Mouse (Mus musculus): ENCODE data around the gene Tmem97.
A peak's percentile ranks its signal among the peaks of the same experiment; 100 is the strongest.
"Not testable (repeated sequence)": the region's sequence is repeated elsewhere in the genome, so short reads cannot be mapped to it uniquely, and the experiment has no call there.

Gene Tmem97

DNA sequence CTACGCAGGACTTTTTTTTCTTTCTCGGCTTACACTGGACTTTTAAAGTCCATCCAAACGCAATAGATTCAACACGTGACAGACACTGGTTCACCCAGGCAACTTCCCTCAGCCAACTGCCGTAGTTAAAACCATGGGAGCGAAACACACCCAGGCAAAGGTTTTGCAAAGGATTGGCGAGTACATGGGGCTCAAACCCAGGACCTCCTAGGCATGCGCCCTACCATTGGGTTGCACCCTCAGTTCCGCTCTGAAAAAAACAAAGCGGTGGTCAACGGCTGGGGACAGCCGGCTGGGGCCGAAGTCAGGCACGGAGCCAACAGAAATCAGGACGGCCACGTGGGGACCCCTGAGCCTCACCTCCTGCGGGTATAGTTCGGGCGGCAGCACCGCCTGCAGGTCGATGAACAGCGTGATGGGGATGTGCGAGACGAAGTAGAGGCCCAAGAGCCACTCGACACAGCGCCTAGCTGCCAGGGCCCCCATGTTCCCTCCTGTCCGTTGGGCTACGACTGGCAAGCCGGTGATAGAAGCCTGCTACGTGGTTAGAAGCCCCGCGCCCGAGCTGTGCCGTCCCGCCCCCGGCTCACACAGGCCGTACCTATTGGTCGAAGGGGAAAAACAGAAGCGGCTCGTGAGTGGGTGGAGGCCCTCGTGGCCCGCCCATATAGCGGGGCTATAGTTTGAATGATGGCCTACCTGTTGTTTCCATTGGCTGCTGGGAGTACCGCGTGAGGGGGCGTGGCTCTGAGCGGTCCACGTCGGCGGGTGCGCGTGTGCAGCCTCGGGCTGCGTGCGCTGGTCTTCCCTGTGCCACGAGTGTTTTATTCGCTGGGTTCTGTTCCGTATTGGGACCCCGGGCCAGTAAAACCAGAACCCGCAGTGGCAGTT, at the start of gene Tmem97:
TSS of gene Tmem97 (minus strand) at position 610 of the 891 bp plus-strand sequence.
- peak; percentile 91 to 95 for DNase-seq

DNA sequence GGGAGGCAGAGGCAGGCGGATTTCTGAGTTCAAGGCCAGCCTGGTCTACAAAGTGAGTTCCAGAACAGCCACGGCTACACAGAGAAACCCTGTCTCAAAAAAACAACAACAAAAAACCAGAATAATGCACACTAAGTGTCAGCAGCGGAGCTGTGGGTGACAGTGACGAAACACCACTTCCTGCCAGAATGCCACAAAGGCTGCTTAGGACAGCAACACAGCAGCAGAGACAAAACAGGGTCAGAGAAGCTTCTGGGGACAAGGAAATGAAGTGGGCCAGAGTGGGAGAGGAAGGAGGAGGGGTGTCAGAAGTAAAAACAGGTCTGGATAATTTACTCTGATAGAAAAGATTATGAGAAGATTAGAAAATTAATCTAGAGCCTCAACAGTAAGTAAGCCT, 49.5 kb upstream of the Tmem97 start:
- no peak for DNase-seq

DNA sequence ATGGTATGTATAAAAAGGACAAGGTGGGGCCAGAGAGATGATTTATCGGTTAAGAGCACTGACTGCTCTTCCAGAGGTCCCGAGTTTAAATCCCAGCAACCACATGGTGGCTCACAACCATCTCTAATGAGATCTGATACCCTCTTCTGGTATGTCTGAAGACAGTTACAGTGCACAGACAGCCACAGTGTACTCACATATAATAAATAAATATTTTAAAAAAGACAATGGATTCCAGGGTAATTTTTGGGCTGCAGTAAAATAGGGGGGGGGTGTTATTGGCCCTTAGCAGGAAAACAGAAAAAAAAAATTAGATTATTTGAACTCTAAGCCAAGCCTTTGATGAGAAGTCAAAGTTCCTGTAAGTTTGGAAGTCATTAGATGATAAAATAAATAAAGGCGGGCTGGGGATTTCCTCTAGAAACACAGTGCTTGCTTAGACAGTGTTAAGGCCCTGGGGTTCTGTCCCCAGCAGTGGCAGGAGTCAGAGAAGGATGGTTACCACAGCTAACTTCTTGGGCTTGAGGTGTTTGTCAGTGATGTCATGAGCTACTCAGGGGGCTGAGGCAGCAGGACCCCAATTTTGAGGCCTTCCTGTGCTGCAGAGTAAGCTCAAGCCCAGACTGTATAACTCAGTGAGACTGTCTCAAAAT, 48.3 kb upstream of the Tmem97 start:
- DNase-seq, result no peak

DNA sequence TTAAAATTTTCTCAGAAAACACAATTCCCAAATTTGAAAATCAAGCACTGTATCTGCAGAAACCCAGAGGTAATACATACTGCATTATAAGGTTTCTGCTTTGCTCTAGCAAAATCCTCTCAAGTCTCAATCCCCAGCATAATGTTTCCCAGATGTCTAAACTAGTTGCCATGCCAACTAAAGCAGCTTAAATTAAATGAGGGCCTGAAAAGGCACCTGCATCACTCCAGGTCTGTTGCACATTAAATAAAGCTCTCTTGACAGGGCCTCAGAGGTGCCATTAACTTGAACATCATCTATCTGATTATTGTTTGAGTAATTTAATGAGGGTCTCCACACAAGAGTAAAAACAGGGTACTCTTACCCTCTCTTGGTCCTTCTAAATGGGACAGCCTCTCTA, 46.2 kb upstream of the Tmem97 start:
- no peak for DNase-seq

DNA sequence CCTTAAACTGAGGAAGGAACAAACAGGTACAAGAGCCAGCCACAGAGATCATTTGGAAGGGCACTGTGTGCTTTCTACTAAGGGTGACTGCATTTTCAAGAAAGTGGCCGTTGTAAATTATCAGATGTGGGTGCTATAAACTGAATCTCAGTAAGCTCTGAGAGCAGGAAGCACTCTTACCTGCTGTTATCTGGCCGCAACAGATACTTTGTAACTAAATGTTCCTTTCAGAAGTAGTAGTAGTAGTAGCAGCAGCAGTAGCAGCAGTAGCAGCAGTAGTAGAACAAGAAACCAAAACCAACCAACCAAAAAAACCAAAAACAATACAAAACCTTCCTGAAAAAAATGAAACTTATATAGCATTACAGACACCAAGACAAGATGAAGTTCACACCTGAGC, 45.2 kb upstream of the Tmem97 start:
- DNase-seq, result no peak

DNA sequence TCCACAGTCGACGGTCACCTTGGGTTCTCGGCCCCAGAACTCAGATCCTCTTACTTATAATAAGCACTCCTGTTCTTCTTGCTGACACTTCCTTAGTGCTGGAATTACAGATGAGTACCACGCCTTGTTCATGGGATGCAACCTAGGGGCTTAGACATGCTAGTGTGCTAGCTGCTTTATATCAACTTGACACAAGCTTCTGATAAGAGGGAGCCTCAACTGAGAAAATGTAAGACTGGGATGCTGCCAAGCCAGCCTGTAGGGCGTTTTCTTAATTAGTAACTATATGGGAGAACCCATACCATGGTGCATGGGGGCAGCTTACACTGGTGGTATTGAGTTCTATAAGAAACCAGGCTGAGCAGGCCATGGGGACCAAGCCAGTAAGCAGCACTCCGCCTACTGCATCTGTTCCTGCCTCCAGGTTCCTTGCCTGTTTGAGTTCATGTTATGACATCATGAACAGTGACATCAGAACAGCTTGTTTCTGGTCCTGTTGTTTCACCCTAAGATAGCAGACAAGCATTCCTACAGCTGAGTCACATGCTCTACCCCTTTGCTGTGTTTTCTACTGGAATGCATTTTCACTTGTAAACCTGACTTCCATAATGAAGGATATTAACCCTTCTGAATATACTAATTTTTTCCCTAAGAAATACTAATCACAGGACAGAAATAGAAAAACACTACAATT, 43.8 kb upstream of the Tmem97 start:
- no peak for DNase-seq

DNA sequence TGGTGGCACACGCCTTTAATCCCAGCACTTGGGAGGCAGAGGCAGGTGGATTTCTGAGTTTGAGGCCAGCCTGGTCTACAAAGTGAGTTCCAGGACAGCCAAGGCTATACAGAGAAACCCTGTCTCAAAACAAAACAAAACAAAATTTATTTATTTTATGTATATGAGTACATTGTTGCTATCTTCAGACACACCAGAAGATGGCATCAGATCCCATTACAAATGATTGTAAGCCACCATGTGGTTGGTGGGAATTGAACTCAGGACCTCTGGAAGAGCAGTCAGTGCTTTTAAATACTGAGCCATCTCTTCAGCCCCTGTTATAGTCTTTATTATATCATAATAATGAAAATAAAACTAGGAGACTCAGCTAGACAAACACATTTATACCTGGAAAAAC, 37.1 kb upstream of the Tmem97 start:
- not testable (repeated sequence) for DNase-seq

DNA sequence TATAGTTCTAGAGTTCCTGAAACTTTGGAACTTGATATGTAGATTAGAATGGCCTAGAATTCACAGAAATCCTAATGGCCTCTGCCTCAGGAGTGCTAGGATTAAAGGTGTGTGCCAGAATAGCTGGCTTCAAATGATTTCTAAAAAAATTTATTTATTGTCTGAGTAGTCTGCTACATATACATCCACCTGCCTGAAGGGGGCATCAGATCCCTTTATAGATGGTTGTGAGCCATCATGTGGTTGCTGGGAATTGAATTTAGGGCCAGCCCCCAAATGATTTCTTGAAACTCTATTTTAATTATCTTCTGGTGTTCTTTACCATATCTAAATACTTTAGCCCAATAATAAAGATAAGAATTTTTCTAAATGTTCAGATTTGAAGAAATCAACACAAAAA, 35.5 kb upstream of the Tmem97 start:
- no peak for DNase-seq

DNA sequence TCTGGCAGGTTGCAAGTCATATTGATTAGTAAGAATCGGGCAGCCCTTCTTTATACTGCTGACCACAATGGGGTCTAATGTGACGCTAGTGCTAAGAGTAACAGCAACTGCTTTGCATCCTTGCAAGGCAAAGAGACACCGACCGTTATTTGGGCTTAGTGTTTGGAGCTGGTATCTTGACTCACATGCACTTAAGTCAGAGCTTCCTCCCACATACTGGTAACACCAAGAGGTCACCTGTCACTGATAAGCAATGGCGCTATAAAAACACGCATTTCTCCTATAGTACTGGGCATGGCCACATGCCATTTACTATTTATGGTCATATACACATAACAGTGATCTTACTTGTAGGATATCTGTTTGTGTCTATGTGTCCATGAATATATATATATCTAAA, 32.3 kb upstream of the Tmem97 start:
- DNase-seq, result no peak

DNA sequence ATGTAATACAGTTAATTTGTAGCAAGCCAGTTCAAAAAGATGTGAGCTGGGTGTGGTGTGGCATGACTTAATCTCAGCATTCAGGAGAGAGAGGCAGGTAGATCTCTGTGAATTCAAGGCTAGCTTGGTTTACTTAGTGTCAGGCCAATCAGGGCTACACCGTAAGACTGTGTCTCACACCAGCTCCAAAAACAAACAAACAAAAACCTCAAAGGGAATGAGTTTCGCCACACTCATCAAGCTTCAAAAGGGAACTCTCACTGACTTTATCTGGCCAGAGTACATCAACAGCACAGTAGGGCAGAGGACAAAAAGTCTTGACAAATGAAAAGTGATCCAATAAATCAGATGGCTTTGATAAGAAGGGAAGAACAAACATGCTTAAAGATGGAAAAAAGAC, 24.4 kb upstream of the Tmem97 start:
- no peak for DNase-seq

DNA sequence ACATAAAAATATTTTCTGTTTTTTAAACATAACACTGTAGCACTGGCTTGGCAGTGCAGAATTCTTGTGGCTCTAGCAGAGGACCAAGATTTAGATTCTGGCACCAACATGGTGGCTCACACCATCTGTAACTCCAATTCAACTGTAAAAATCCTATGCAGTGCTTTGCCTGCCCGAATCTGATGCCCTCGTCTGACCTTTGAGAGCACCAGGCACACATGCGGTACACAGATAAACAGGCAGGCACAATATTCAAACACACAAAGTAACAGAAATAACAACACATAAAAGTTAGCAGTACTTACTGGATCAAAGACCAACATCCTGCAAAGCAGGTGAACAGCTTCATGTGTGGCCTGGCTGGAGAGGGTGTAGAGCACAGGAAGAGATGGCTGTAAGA, 24.0 kb upstream of the Tmem97 start:
- no peak for DNase-seq

DNA sequence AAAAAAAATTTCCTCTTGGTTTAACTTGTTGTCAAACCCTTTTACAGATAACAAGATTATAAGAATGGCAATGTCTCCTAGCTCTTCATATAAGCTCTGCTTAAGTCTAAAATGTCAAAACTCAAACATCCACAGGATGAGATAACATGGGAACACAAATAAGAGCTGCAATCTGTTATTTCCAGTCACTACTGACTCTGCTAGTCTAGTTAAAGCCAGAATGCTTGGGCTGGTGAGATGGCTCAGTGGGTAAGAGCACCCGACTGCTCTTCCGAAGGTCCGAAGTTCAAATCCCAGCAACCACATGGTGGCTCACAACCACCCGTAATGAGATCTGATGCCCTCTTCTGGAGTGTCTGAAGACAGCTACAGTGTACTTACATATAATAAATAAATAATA, 23.5 kb upstream of the Tmem97 start:
- not testable (repeated sequence) for DNase-seq

DNA sequence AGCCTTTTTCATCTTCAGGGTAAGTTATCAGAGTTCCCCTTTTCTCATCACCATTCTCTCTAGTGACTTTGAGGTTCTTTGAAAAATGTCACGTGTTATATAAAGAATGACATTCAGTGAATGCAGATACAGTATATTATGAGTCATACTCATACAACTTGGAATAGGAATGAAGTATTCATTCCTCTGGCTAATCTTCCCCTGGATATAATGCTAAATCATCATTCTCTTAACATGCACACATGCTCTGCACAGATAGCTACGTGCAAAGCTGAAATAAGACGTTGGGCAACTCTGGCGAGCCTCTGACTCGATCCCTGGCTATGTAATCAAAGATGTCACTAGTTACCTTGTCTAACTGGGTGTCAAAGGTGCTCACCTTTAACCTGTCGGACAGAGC, 21.3 kb upstream of the Tmem97 start:
- no peak for DNase-seq

DNA sequence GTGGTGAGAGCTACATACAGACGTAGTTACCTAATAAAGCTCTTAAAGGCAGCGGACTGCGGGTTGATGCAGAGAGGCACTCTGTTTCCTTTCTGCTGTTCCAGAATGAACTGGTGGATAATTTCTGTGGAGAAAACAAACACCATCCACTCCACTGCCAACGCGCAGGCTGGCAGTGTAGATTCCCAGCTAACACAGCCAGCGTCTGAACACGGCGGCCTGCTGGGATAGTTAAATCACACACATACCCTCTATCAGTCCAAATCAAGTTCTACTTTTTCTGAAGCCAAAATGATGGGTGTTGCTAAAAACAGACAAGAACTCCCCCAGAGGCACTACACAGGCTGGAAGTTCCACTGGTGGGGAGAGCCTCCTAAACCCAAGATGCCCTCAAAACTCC, 20.9 kb upstream of the Tmem97 start:
- DNase-seq, result no peak

DNA sequence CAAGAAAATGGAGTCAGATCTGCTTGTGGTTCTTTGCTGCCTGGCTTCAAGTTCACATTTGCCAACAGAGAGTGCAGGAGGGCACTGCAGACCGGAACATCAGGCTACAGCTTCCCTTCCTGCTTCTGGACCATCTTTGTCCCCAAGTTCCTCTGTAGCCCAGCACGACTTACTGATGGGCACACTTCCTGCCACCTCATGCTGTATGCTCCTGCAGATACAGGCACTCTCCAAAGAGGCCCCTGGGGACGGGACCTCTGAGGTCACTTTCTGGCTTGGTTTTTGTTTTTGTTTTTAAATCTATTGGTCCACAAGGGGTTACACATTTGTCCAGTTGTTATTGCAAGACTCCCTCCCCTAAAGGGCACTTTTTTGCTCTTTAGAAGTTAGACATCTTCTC, 19.2 kb upstream of the Tmem97 start:
- no peak for DNase-seq

DNA sequence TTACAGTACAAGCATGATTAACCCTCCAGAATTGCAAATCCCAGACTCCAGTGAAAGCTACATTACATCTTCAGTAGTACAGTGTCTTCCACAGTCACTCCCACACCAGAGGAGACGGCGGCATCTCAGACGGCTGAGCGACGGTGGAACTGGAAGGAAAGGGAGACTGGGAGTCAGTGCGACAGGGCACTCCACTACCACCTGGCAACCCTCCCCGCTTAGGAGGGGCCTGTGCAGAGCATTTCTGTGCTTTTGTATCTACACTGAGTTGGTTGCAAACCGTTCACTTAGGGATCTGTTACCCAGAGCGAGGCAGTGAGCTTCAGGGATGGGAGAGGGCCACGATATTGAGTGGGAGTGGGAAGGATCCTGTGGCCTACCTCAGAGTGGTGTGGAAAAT, 18.2 kb upstream of the Tmem97 start:
- no peak for DNase-seq

DNA sequence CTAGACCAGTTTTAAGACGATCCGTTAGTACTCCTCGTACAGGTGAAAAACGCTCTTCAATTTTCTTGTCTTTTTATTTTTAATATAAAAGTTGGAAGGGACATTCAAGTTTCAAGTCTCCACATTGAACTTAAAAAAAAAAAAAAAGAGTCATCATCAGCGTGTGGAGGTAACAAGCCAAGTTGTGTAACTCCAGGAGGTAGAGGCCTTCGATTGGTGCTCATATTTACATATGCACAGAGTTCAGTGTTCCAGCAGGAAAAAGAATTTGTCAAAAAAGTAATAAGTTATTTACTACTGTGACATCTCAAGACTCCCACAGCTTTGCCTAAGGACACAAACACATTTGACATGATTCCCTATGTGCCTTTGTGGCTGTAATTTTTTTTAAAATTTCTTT, 17.0 kb upstream of the Tmem97 start:
- DNase-seq, result no peak

DNA sequence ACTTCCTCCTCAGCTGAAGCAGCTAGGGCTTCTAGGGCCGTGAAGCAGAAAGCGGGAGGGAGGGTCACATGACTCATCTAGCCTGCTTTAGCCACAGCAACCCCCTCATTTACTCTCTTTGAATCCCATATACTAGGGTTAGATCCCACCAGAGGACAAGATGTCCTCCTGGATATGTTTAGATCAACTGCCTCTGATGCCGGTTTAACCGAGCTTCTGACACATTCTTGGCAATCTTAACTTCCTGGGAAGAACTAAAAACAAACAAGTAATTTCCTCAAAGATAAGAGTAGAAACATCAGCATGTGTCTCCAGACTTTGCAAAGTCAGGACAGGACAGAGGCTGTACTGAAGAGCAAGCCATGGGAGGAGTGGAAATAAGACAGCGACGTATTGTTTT, 16.2 kb upstream of the Tmem97 start:
- no peak for DNase-seq

DNA sequence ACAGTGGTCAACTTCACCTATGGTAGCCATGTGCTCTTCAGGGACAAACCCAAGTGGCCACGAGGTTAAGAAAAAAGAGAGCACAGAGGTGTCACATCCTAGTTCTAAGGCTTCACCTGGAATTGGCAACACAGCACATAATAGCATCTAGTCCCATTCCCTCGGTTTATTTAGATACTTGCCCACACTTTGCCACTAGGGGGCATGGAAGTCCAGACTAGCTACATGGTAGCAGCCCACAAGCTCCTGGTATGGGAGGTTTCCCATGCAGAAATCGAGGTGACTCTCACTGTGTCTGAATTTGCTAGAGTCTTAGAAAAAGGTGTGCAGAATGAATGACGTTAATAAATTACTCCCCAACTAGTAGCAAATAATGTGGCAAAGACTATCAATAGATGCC, 9.9 kb upstream of the Tmem97 start:
- peak; percentile 67 to 77 for DNase-seq

DNA sequence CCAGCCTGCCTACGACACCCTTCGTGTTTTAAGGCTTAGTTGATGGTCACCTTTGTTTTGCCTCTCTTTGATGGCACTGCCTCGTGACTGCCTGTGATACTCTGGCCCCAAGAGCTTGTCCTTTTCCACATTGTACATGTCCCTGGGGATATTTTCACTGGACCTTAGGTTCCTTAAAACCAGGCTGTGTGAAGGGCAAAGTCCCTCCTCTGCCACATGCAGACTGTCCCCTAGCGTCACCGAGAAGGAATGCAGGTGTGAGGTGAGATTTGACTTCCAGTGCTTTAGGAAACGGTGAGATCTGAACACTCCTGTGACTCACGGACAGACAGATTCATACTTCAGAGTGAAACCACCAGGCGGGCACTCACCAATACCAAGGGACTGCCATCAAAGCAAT, 6.7 kb upstream of the Tmem97 start:
- DNase-seq, result no peak

DNA sequence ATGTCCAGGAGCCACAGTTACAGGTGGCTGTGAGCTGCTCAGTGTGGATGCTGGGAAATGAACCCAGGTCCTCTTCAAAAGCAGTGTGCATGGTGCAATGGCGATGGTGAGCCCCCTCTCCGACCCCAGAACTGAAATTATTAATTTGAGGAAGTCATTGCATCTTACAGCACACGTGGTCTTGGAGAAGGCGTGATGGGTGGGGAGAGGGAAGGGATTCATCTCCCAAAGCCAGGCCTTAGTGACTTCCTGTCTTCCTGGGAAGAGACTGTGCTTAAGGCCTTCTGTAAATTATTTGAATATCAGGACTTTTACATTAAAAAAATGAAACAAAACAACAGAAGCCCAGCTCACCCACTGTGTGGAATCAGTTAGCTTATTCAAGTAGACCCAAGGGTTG, 5.5 kb upstream of the Tmem97 start:
- DNase-seq, result no peak

DNA sequence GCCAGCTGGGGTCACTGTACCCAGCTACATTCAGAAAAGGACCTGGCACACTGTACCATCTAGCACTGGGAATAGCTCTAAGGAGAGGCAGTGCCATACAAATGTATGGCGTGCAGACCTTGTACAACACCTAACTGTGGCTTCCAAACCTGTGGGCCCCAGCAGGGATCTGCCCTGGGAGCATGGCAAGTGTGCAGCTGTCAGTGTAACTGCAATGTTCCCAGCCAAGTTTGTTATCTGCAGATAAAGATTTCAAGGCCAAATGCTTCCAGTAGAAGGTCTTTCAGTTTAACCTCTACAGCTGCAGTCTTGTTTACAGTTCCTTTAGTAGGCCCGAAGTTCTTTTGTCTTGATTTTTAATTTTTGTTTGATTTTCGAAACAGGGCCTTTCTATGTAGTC, 5.0 kb upstream of the Tmem97 start:
- DNase-seq, result no peak

DNA sequence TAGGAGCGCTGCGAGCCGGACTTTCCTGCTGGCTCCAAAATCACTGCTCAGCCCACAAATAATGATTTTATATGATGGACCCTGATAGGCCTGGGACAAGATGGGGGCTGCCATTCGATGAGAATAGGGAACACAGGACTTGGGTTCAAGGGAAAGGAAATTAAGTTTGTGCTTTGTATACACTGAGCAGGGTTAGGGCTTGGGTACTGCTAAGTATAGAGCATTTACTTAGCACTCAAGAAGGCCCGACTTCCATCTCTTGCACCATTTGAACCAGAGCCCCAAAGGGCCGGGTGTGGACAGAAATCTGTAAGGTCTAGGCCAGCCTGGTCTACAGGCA, 452 bp upstream of the Tmem97 start:
- no peak for DNase-seq

DNA sequence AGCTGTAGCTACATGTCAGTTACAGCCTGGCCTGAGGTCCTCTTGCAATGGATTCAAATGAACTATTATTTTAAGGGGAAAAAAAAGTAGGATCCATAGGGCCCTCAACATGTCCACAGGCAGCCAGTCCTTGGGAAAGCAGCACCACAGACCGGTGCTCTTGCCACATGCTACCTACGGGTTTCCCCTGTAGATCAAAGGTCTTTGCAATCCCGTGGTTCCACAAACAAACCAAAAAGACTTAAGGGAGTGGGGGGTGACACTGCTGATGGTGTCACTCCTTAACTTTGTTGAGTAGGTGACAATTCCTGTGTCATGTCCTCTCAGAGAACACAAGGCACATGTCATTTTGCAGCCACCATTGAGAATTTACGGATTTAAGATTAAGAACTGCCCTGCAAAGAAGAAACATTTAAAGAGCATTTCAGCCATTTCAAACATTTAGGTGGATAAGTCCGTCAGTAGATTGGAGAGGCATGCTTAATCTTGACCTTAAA, 1.0 kb downstream of the Tmem97 start:
- DNase-seq, result no peak
